16 mouse cellular contexts compared by ENCODE assay signal in the genomic region with DNA sequence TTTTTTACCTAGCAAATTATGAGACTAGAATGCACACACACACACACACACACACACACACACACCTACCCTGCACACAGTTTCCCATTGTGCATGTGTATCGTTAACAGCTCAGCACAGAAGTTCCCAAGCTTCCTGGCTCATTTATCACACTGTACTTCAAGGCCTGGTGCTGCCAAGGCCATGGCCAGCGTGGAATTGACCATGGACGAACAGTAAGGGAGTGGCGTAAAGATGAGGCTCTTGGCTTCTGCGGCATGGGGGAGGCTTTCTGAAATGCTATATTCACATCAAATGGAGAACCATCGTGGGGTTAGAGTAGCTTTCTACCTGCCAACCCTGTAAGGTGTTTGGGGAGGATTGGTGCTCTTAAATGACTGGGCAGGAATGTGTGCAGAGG. TPM values are rescaled to one million over a fixed set of nuclear protein-coding genes. Genes with fewer than 3 reads are reported as not detected.
DNase-seq lines count a peak whose midpoint lies in the region.
"Had no signal": no experiment of that assay in that cellular context is flagged by ENCODE, and none has a peak within 500 bp of the region (broad histone marks: within the 10 kb centered on the region; RNA-seq: fewer than 3 reads in every experiment).

No protein-coding gene starts in this region.

- peak; percentile 59 to 79 for DNase-seq in adrenal gland, adult (ENCODE audit: inconsistent age in 2 of 2, low spot score in 1 of 2)
- no peak for DNase-seq in adrenal gland, adult 18-20 months (ENCODE audit: low spot score in 2 of 2)
- DNase-seq in ovary, adult 18-20 months (ENCODE audit: low spot score) = peak; percentile 35
- DNase-seq in ovary, postnatal 36 days (ENCODE audit: low spot score) = no peak
- peak; percentile 65 for DNase-seq in adrenal gland, postnatal 14 days
- peak; percentile 51 to 61 for DNase-seq in adrenal gland, postnatal 36 days
- DNase-seq in gastrocnemius, adult 18-20 months (ENCODE audit: low spot score) = no peak
- no peak for DNase-seq in Muller cell, postnatal 12 days (ENCODE audit: inconsistent ontology term)
- DNase-seq: B cell, adult 2 months; cerebellum, adult 11-12 months; cerebellum, adult 2 months; cerebellum, adult 9-10 months; cerebellum, postnatal 10 days; cerebellum, postnatal 25 days; forebrain, postnatal 0 days had no signal

RNA-seq across cellular contexts. Expression of a gene that starts 1.5 kb away (rescaled TPM):
- total RNA-seq in adrenal gland, adult 18-20 months (2021) = 10 to 100 TPM in 1 of 2 experiments, 1 to 10 TPM in 1; 9.9 to 14.6 TPM
- 13.9 and 18.0 TPM in 2 replicates for total RNA-seq in adrenal gland, postnatal 14 days (2021)
- 10 to 100 TPM; 10.9 to 19.1 TPM for total RNA-seq in adrenal gland, postnatal 36 days (2021)
- total RNA-seq in gastrocnemius, adult 18-20 months (2021) = 1 to 10 TPM; 1.6 to 2.3 TPM

RNA-seq across cellular contexts. Expression of a gene that starts 48.9 kb away (rescaled TPM):
- total RNA-seq in adrenal gland, adult 18-20 months (2021) = 100 to 1,000 TPM; 142 to 233 TPM
- total RNA-seq in adrenal gland, postnatal 14 days (2021) = 192 and 208 TPM in 2 replicates
- 100 to 1,000 TPM; 163 to 224 TPM for total RNA-seq in adrenal gland, postnatal 36 days (2021)
- total RNA-seq in gastrocnemius, adult 18-20 months (2021) = 10 to 100 TPM; 40.7 to 41.6 TPM

RNA-seq across cellular contexts. Expression of a gene that starts 54.6 kb away (rescaled TPM):
- total RNA-seq in adrenal gland, adult 18-20 months (2021) = 10 to 100 TPM in 1 of 2 experiments, 1 to 10 TPM in 1; 8.2 to 47.1 TPM
- 17.4 and 26.3 TPM in 2 replicates for total RNA-seq in adrenal gland, postnatal 14 days (2021)
- total RNA-seq in adrenal gland, postnatal 36 days (2021) = 10 to 100 TPM in 1 of 2 experiments, 1 to 10 TPM in 1; 7.9 to 25.9 TPM
- total RNA-seq in gastrocnemius, adult 18-20 months (2021) = not detected
- total RNA-seq: G1E had no signal

Comparison
In these comparisons a context has a peak if more than half of its experiments do, and no peak if none do; other contexts are left out.
1. DNase-seq: peak in adrenal gland, adult (2 of 2), ovary, adult 18-20 months (single experiment), adrenal gland, postnatal 14 days (single experiment) and adrenal gland, postnatal 36 days (2 of 2); none in adrenal gland, adult 18-20 months (0 of 2), ovary, postnatal 36 days (single experiment), gastrocnemius, adult 18-20 months (single experiment) and Muller cell, postnatal 12 days (single experiment).
2. RNA of a gene that starts 54.6 kb away (total RNA-seq): 8.2 to 47.1 TPM in adrenal gland, adult 18-20 months, 7.9 to 25.9 TPM in adrenal gland, postnatal 36 days and 17.4 to 26.3 TPM in adrenal gland, postnatal 14 days; not detected in gastrocnemius, adult 18-20 months; every median in the first group is over 4 times any median in the second.